In genomic region chr3:141212255-141212654, GRCm38 (mm10) we compare ENCODE assay signal across 26 mouse cellular contexts. TPM values are rescaled to one million over a fixed set of nuclear protein-coding genes. Genes with fewer than 3 reads are reported as not detected.
"Had no signal": no experiment of that assay in that cellular context is flagged by ENCODE, and none has a peak within 500 bp of the region (broad histone marks: within the 10 kb centered on the region; RNA-seq: fewer than 3 reads in every experiment).

Gene Pdha2, minus strand, starts transcription at chr3:141212355.

- H3K27ac ChIP-seq: neural tube, embryonic 12.5 days; neural tube, embryonic 13.5 days; neural tube, embryonic 15.5 days; stomach, embryonic 15.5 days; stomach, postnatal 0 days had no signal

- H3K9me3 ChIP-seq: neural tube, embryonic 15.5 days; stomach, embryonic 15.5 days had no signal

- DNase-seq: retina, postnatal 1 day; right cerebral cortex, adult 18-20 months; right cerebral cortex, postnatal 14 days; right cerebral cortex, postnatal 25 days; right cerebral cortex, postnatal 4 days; spleen, adult 18-20 months; thymus, adult 18-20 months; thymus, adult 2 months; thymus, postnatal 14 days; thymus, postnatal 25 days; thymus, postnatal 36 days; thymus, postnatal 4 days had no signal

- H3K4me1 ChIP-seq: neural tube, embryonic 12.5 days; neural tube, embryonic 13.5 days; neural tube, embryonic 15.5 days; stomach, embryonic 15.5 days had no signal

- H3K4me3 ChIP-seq: neural tube, embryonic 12.5 days; neural tube, embryonic 13.5 days; neural tube, embryonic 15.5 days; stomach, embryonic 15.5 days had no signal

- H3K27me3 ChIP-seq: neural tube, embryonic 12.5 days; neural tube, embryonic 13.5 days; neural tube, embryonic 15.5 days; stomach, embryonic 15.5 days had no signal

- H3K36me3 ChIP-seq: neural tube, embryonic 12.5 days; neural tube, embryonic 13.5 days; neural tube, embryonic 15.5 days; stomach, embryonic 15.5 days had no signal

RNA-seq across cellular contexts. Expression of gene Pdha2, which starts in this region (rescaled TPM):
- total RNA-seq: neutrophil, adult 5-6 weeks had no signal
- polyA plus RNA-seq: neural tube, embryonic 11.5 days; neural tube, embryonic 12.5 days; neural tube, embryonic 13.5 days; neural tube, embryonic 14.5 days; neural tube, embryonic 15.5 days; small intestine, adult 2 months; spleen, adult 2 months; stomach, embryonic 14.5 days; stomach, embryonic 15.5 days; stomach, embryonic 16.5 days; stomach, postnatal 0 days; thymus, adult 2 months; thymus, postnatal 0 days; urinary bladder, adult 2 months had no signal
